Mouse (Mus musculus): ENCODE measurements at regions not wholly inside any gene's neighbourhood (a gene's known extent, or its start where the extent isn't known, plus 50 kb on each side); places are given as distances from the start of the nearest gene placed in this dataset.

- TF ChIP-seq CTCF (IDR thresholded peaks at IDR 0.05; ENCODE audit: low read depth, low read length) (no peak), GATA1 (IDR thresholded peaks at IDR 0.05; ENCODE audit: borderline replicate concordance, low read length) (no peak)
These were observed 94.4 kb downstream of the Sptssa start for GRCm38 (mm10) chr12:54561981-54562380.

Measured in G1E (cell line).